Mouse (Mus musculus) stomach, postnatal 0 days (tissue): ENCODE measurements at regions not wholly inside any gene's neighbourhood (a gene's known extent, or its start where the extent isn't known, plus 50 kb on each side); places are given as distances from the start of the nearest gene placed in this dataset.

ENCODE experiments used
- ATAC-seq: fragments of 200-750 bp; cut with Nextera tagmentation; 2 replicates; pipeline ENCODE4 v1.8.0; 2017; ENCODE audit not compliant: low FRiP score, low TSS enrichment
- DNase-seq: peaks from one replicate; pipeline ENCODE4 v3.0.0-alpha.2; 2016; ENCODE audit warnings: low spot score
- H3K27ac ChIP-seq: fragments of 300-500 bp; sonication (generic); replicated peaks from 2 replicates; pipeline ENCODE4 v1.5.1; 2014; ENCODE audit warnings: mild to moderate bottlenecking, control low read depth
- H3K27me3 ChIP-seq: fragments of 300-500 bp; sonication (generic); 2 replicates; pipeline ENCODE4 v1.6.1; 2014; ENCODE audit warnings: low read length; ENCODE audit not compliant: control insufficient read depth, insufficient read depth
- H3K36me3 ChIP-seq: fragments of 300-500 bp; sonication (generic); 2 replicates; pipeline ENCODE4 v1.6.1; 2014; ENCODE audit warnings: low read length, mixed read lengths; ENCODE audit not compliant: control insufficient read depth, insufficient read depth
- H3K4me1 ChIP-seq: fragments of 300-500 bp; sonication (generic); replicated peaks from 2 replicates; pipeline ENCODE4 v1.6.1; 2014; ENCODE audit warnings: antibody characterized with exemption; ENCODE audit not compliant: control insufficient read depth, insufficient read depth
- H3K4me2 ChIP-seq: fragments of 300-500 bp; sonication (generic); replicated peaks from 2 replicates; pipeline ENCODE4 v1.6.1; 2014; ENCODE audit warnings: low read depth, mild to moderate bottlenecking, control low read depth, moderate library complexity
- H3K4me3 ChIP-seq: fragments of 300-500 bp; sonication (generic); 2 replicates; pipeline ENCODE4 v1.5.1; 2014; ENCODE audit warnings: low read depth, low read length, control low read depth
- H3K9ac ChIP-seq: fragments of 300-500 bp; sonication (generic); 2 replicates; pipeline ENCODE4 v1.6.1; 2014; ENCODE audit warnings: mild to moderate bottlenecking, low read length, control low read depth, mixed read lengths
- H3K9me3 ChIP-seq: fragments of 300-500 bp; sonication (generic); 2 replicates; pipeline ENCODE4 v1.6.1; 2016; ENCODE audit warnings: low read length; ENCODE audit not compliant: control insufficient read depth
- CTCF ChIP-seq: IDR thresholded peaks from 2 replicates; pipeline ENCODE4 v1.5.1; 2016; ENCODE audit warnings: antibody characterized with exemption, low read depth, mild to moderate bottlenecking, moderate library complexity
- EP300 ChIP-seq: optimal IDR thresholded peaks from 2 replicates; pipeline ENCODE3; 2016; ENCODE audit warnings: antibody characterized with exemption
- WGBS: fragments of 180-500 bp; shearing (Covaris S2); extraction: QIAGEN DNeasy Blood & Tissue Kit; methylation state at CpG from one replicate; pipeline ENCODE4 v1.1.7; 2014; 5-methylcytosine and 5-hydroxymethylcytosine counted together

- DNase-seq: no peak
- WGBS: 34% methylated on average over 6 of the region's 6 CpGs
- Histone ChIP-seq H3K4me2 (no peak overlapping the region), H3K9me3 (no peaks in the 10 kb centered on the region), H3K27me3 (no peaks in the 10 kb centered on the region), H3K36me3 (no peaks in the 10 kb centered on the region), H3K4me3 (no peak overlapping the region), H3K9ac (no peak overlapping the region), H3K27ac (no peak overlapping the region), H3K4me1 (no peaks in the 10 kb centered on the region)
- ATAC-seq: no peak
- TF ChIP-seq EP300 (no peak), CTCF (no peak)
Observed at GRCm38 (mm10) chr2:51219714-51220113, 70.8 kb upstream of the Rnd3 start.

- H3K4me1 ChIP-seq: no peaks in the 10 kb centered on the region
- no peak overlapping the region for H3K27ac ChIP-seq
- ATAC-seq: no peak
- H3K4me3 ChIP-seq: no peak overlapping the region
- no peaks in the 10 kb centered on the region for H3K9me3 ChIP-seq
- 60% methylated on average over 7 of the region's 7 CpGs for WGBS
- H3K36me3 ChIP-seq: no peaks in the 10 kb centered on the region
- TF ChIP-seq CTCF: no peak
- no peak for TF ChIP-seq EP300
- DNase-seq: no peak
- H3K4me2 ChIP-seq: no peak overlapping the region
- H3K27me3 ChIP-seq: no peaks in the 10 kb centered on the region
- no peak overlapping the region for H3K9ac ChIP-seq
Observed at GRCm38 (mm10) chr2:51207150-51208022, 58.5 kb upstream of the Rnd3 start.

- Histone ChIP-seq H3K9me3 (no peaks in the 10 kb centered on the region), H3K27me3 (no peaks in the 10 kb centered on the region), H3K4me2 (no peak overlapping the region), H3K4me1 (no peaks in the 10 kb centered on the region), H3K36me3 (no peaks in the 10 kb centered on the region), H3K9ac (no peak overlapping the region), H3K4me3 (no peak overlapping the region), H3K27ac (no peak overlapping the region)
- 41% methylated on average over 4 of the region's 4 CpGs for WGBS
- no peak for DNase-seq
- no peak for TF ChIP-seq EP300
- no peak for TF ChIP-seq CTCF
- ATAC-seq: no peak
Observed at GRCm38 (mm10) chr2:51206332-51206731, 57.4 kb upstream of the Rnd3 start.
